Mouse (Mus musculus) neural tube, embryonic 14.5 days (tissue): ENCODE data around the gene Wdr75. TPM values are rescaled to one million over a fixed set of nuclear protein-coding genes. Genes with fewer than 3 reads are reported as not detected.

Experiments
- ATAC-seq: fragments of 200-750 bp; cut with Nextera tagmentation; 2 replicates; pipeline ENCODE4 v1.8.0; 2017; ENCODE audit warnings: low read depth, mild to moderate bottlenecking, moderate TSS enrichment, moderate library complexity
- H3K27ac ChIP-seq: fragments of 300-500 bp; sonication (generic); 2 replicates; pipeline ENCODE4 v1.5.1; 2014; ENCODE audit warnings: low read depth, mild to moderate bottlenecking, control low read depth, low read length, moderate library complexity, mixed read lengths
- H3K27me3 ChIP-seq: fragments of 300-500 bp; sonication (generic); 2 replicates; pipeline ENCODE4 v1.6.1; 2014; ENCODE audit warnings: low read length; ENCODE audit not compliant: control insufficient read depth, insufficient read depth
- H3K36me3 ChIP-seq: fragments of 300-500 bp; sonication (generic); 2 replicates; pipeline ENCODE4 v1.6.1; 2014; ENCODE audit warnings: low read length, mixed read lengths; ENCODE audit not compliant: control insufficient read depth, insufficient read depth
- H3K4me1 ChIP-seq: fragments of 300-500 bp; sonication (generic); 2 replicates; pipeline ENCODE4 v1.6.1; 2014; ENCODE audit warnings: low read length; ENCODE audit not compliant: control insufficient read depth, insufficient read depth
- H3K4me2 ChIP-seq: fragments of 300-500 bp; sonication (generic); 2 replicates; pipeline ENCODE4 v1.6.1; 2014; ENCODE audit warnings: mild to moderate bottlenecking, low read depth, low read length, control low read depth
- H3K4me3 ChIP-seq: fragments of 300-500 bp; sonication (generic); 2 replicates; pipeline ENCODE4 v1.5.1; 2014; ENCODE audit warnings: low read depth, low read length, control low read depth, mixed read lengths
- H3K9ac ChIP-seq: fragments of 300-500 bp; sonication (generic); replicated peaks from 2 replicates; pipeline ENCODE4 v1.6.1; 2014; ENCODE audit warnings: low read depth, mild to moderate bottlenecking, control low read depth, low read length, mixed read lengths
- H3K9me3 ChIP-seq: fragments of 300-500 bp; sonication (generic); 2 replicates; pipeline ENCODE4 v1.6.1; 2016; ENCODE audit warnings: low read length; ENCODE audit not compliant: control insufficient read depth
- WGBS: fragments of 180-500 bp; shearing (Covaris S2); extraction: QIAGEN DNeasy Blood & Tissue Kit; methylation state at CpG from one replicate; pipeline ENCODE4 v1.1.7; 2014; 5-methylcytosine and 5-hydroxymethylcytosine counted together
- polyA plus RNA-seq: library from polyadenylated mRNA; unstranded; fragments of >200 nt; fragmentation: Nextera tagmentation; extraction: Ambion mirVana; gene quantifications from 2 replicates; pipeline ENCODE4 v1.2.1, GENCODE M21; 2014

The Wdr75 gene
- polyA plus RNA-seq, 1 experiment from 2014 or later = 63.2 TPM

DNA sequence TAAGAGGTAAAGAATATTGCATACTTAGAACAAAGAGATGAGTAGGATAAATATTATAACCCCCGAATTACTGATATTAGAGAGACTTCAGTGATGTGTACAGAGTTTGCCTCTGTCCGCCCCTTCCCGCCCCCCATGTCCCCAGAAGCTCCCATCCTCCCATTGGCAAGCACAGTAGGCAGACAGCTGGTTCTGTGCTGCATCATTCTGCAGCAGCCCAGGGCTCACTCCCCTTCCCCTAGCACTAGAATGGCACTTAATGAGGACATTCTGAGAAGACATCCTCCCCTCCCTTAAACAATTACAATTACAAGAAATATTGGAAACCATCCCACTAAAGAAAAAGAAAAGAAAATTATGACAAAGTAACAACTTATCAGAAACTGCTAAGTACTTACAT lies 68.7 kb downstream of the Wdr75 start:
- Histone ChIP-seq H3K9ac (no peak overlapping the region), H3K4me1 (no peaks in the 10 kb centered on the region), H3K36me3 (no peaks in the 10 kb centered on the region), H3K4me2 (no peak overlapping the region), H3K9me3 (no peaks in the 10 kb centered on the region), H3K4me3 (no peak overlapping the region), H3K27ac (no peak overlapping the region), H3K27me3 (no peaks in the 10 kb centered on the region)
- whole genome bisulfite sequencing = 97% methylated on average over 3 of the region's 3 CpGs
- no peak for ATAC-seq

- Histone ChIP-seq H3K27me3 (no peaks in the 10 kb centered on the region), H3K9me3 (no peaks in the 10 kb centered on the region), H3K9ac (no peak overlapping the region), H3K4me2 (no peak overlapping the region), H3K4me1 (no peaks in the 10 kb centered on the region), H3K27ac (no peak overlapping the region), H3K36me3 (no peaks in the 10 kb centered on the region), H3K4me3 (no peak overlapping the region)
- WGBS = 72% methylated on average over 4 of the region's 4 CpGs
- ATAC-seq = no peak; the same call in 1 of the 2 replicates
Observed at GRCm38 (mm10) chr1:45864564-45865014, 69.6 kb downstream of the Wdr75 start.

GRCm38 (mm10) chr1:45865316-45865715 lies 70.3 kb downstream of the Wdr75 start:
- H3K36me3 ChIP-seq = no peaks in the 10 kb centered on the region
- 69% methylated on average over 1 of the region's 1 CpGs for WGBS

DNA sequence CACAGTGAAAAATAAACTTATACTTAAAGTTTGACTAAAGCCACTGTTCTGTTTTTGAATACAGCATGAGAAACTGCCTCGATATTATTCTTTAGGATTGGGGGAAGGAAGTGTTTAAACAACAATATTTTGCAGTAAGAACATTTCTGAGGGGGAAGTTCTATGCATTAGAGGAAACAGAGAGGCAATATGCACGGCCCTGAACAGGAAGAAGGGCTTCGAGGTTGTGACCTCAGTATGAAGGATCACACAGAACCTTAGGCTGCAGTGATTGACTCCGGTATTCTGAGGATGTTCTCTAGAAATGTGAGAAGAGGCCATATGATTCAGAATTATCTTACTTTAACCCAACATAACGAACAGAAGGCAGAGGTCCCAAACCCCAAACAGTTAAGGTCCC lies 70.8 kb downstream of the Wdr75 start:
- no peak for ATAC-seq
- Histone ChIP-seq H3K36me3 (no peaks in the 10 kb centered on the region), H3K4me2 (no peak overlapping the region), H3K9ac (no peak overlapping the region), H3K4me1 (no peaks in the 10 kb centered on the region), H3K27me3 (no peaks in the 10 kb centered on the region), H3K4me3 (no peak overlapping the region), H3K9me3 (no peaks in the 10 kb centered on the region), H3K27ac (no peak overlapping the region)
- 83% methylated on average over 5 of the region's 5 CpGs for WGBS

More at GRCm38 (mm10) chr1:45865316-45865715, 70.3 kb downstream of the Wdr75 start:
- Histone ChIP-seq H3K4me1 (no peaks in the 10 kb centered on the region), H3K27me3 (no peaks in the 10 kb centered on the region), H3K9me3 (no peaks in the 10 kb centered on the region), H3K27ac (no peak overlapping the region), H3K9ac (no peak overlapping the region), H3K4me3 (no peak overlapping the region), H3K4me2 (no peak overlapping the region)
- no peak for ATAC-seq

- no peaks in the 10 kb centered on the region for H3K36me3 ChIP-seq
- H3K4me2 ChIP-seq = no peak overlapping the region
- H3K27ac ChIP-seq = no peak overlapping the region
- ATAC-seq = no peak
- no peak overlapping the region for H3K9ac ChIP-seq
- no peak overlapping the region for H3K4me3 ChIP-seq
- no peaks in the 10 kb centered on the region for H3K4me1 ChIP-seq
- H3K27me3 ChIP-seq = no peaks in the 10 kb centered on the region
- WGBS = 73% methylated on average over 3 of the region's 3 CpGs
- H3K9me3 ChIP-seq = no peaks in the 10 kb centered on the region
Observed at GRCm38 (mm10) chr1:45866288-45867018, 71.5 kb downstream of the Wdr75 start.

DNA sequence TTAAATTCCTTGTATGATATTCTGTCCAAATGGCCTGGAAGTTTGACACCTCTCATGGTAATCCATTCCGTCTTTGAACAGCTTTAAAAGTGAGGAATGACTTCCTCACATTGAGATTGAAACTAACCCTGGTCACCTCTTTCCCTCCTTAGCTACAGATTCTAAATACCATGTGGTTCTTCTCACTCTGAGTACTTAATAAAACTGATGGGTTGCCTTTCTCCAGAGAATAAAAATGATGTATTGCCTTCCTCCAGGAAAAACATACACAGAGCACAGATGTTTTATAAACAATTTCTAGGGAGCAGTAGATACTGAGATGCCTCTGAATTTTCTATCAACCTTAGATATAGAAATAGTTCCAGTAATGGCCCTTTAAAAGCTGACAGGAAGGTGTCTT lies 73.1 kb downstream of the Wdr75 start:
- ATAC-seq = no peak
- WGBS = 73% methylated on average over 1 of the region's 1 CpGs

DNA sequence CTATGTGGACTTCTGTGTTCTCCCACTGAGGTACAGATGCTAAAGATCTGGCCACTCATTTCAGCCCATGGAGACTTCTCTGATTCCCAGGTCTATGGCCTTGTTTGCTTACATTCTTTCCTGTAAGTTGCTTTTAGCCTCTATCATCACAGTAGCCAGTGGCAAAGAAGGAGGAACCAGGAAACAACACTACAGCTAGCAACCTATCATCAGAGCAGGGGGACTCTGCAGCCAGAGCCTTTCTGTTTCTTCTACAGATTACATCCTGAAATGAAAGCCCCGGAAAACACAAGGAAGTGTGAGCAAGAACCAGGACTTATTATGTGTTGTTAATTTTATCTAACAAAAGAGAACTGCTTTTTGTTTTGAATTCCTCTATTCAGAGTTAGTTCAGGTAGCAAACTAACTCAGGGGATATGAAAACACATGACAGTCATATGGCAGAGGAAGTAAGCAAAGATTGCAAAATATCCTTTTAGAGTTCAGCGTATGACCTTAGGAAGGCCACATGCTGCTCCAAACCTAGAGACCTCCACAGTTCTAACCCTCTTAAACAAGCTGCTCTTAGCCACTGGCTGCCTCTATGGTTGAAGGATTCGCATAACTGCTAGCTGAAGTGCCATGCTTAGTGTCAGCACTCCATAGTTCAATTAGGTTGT lies 73.6 kb downstream of the Wdr75 start:
- H3K4me1 ChIP-seq = no peaks in the 10 kb centered on the region
- H3K4me3 ChIP-seq = no peak overlapping the region
- H3K9ac ChIP-seq = no peak overlapping the region
- H3K36me3 ChIP-seq = no peaks in the 10 kb centered on the region
- H3K27me3 ChIP-seq = no peaks in the 10 kb centered on the region
- 80% methylated on average over 3 of the region's 3 CpGs for WGBS
- no peak for ATAC-seq
- no peak overlapping the region for H3K27ac ChIP-seq
- H3K9me3 ChIP-seq = no peaks in the 10 kb centered on the region
- no peak overlapping the region for H3K4me2 ChIP-seq

More for the DNA sequence above, 73.1 kb downstream of the Wdr75 start:
- H3K27me3 ChIP-seq = no peaks in the 10 kb centered on the region
- no peaks in the 10 kb centered on the region for H3K4me1 ChIP-seq
- H3K9ac ChIP-seq = no peak overlapping the region
- no peak overlapping the region for H3K4me3 ChIP-seq
- H3K9me3 ChIP-seq = no peaks in the 10 kb centered on the region
- no peaks in the 10 kb centered on the region for H3K36me3 ChIP-seq
- no peak overlapping the region for H3K27ac ChIP-seq
- no peak overlapping the region for H3K4me2 ChIP-seq

Other genes with a start within 250 kb of the Wdr75 start
- gene Gm5269, start 95.1 kb downstream of the Wdr75 start, polyA plus RNA-seq = not detected in 2 replicates
- 26.6 and 42.2 TPM in 2 replicates for gene Slc40a1, start 131.4 kb downstream of the Wdr75 start, polyA plus RNA-seq